Mouse (Mus musculus): ENCODE measurements at regions not wholly inside any gene's neighbourhood (a gene's known extent, or its start where the extent isn't known, plus 50 kb on each side); places are given as distances from the start of the nearest gene placed in this dataset.

DNA sequence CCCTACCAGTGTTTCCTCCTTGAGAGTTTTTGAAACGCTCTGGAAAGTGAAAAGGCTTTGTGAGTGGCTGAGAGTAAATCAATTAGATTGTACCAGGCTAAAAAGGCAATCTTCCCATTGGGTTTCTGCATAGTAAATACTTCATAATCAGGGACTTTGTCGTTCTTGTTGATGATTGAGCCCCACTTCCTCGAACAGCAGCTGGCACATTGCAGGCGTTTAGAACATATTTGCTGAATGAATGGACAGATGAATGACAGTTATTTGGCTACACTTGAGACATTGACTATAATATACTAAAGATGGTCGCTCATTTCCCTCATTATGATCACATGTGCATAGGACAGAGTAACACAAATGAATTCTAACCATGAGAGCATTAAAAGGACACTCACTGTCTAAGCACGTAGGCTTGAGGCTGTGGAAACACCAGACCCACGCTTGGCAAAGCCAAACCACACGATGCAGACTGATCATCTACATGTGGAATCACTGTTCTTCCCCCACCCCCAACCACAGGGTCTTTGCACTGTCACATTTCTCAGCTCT is 90.7 kb upstream of the Tyw5 start:
- TF ChIP-seq GATA1 (IDR thresholded peaks at IDR 0.05; ENCODE audit: borderline replicate concordance, low read length), result no peak
- no peak for TF ChIP-seq FLI1 (IDR thresholded peaks at IDR 0.05; ENCODE audit: low read length)

All from megakaryocyte, embryonic 14.5 days (primary cell).